Mouse (Mus musculus) stomach, postnatal 0 days (tissue): ENCODE measurements around the gene Rpl22l1.

Experiments
- CTCF ChIP-seq: IDR thresholded peaks from 2 replicates; pipeline ENCODE4 v1.5.1; 2016; ENCODE audit warnings: antibody characterized with exemption, low read depth, mild to moderate bottlenecking, moderate library complexity
- EP300 ChIP-seq: optimal IDR thresholded peaks from 2 replicates; pipeline ENCODE3; 2016; ENCODE audit warnings: antibody characterized with exemption

DNA sequence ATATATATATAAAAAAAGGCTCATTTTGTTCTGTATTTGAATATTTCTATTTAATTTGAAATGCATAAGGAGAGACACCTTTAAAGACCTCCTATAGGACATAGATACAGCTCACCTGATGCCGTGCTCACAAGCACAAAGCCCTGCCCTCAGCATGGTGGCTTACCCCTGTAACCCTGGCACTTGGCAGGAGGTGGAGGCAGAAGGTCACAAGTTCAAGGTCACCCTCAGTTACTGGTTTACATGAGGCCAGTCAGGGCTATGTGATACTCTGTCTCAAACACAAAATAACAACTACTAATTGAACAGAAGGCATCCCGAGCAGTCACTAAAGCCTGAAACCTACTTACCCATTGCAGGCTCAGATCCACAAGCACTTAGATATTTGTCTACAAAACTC is 24.2 kb downstream of the Rpl22l1 start:
- TF ChIP-seq CTCF (no peak), EP300 (no peak)
